Mouse (Mus musculus) lung, adult 2 months (tissue): ENCODE data around the gene Top2a.

Experiments used
- CTCF ChIP-seq: fragments of 200-500 bp; IDR thresholded peaks from 2 replicates; pipeline ENCODE4 v1.5.1; 2011; ENCODE audit warnings: mild to moderate bottlenecking, low read length, control low read depth; ENCODE audit not compliant: insufficient read depth
- POLR2A ChIP-seq: fragments of 200-500 bp; IDR thresholded peaks from 2 replicates; pipeline ENCODE4 v1.6.1; 2011; ENCODE audit warnings: low read depth, mild to moderate bottlenecking, control low read depth, low read length, borderline replicate concordance; ENCODE audit errors: extremely low read depth

DNA sequence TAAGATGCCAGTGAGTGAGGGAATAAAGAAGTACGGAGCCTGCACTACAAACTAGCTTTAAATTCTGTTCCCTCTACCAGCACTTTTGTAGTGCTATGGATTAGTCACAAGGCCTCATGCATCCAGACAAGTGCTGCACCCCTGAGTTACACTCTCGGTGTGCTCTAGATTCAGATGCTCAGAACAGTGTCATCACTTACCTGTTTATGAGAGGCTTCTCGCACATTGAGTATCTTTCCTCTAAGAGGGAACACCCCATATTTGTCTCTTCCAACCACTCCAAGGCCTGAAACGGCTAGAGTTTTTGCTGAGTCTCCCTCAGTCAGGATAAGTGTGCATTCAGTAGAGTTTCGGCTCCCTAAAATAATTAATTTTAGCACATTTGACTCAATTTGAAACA is 13.3 kb downstream of the Top2a start:
- TF ChIP-seq CTCF (no peak), POLR2A (no peak)
